Mouse (Mus musculus) kidney, adult 2 months (tissue): Measurements from ENCODE around the gene Hmga2. TPM values are rescaled to one million over a fixed set of nuclear protein-coding genes. Genes with fewer than 3 reads are reported as not detected.
"Not testable (repeated sequence)": the region's sequence is repeated elsewhere in the genome, so short reads cannot be mapped to it uniquely, and the experiment has no call there.

Experiments used
- DNase-seq: peaks from one replicate; pipeline ENCODE4 v3.0.0; 2021
- H3K27ac ChIP-seq: fragments of 200-500 bp; 2 replicates; pipeline ENCODE4 v1.5.1; 2012; ENCODE audit warnings: low read depth, low read length, control low read depth, inconsistent platforms; ENCODE audit not compliant: insufficient read depth
- H3K27me3 ChIP-seq: fragments of 200-500 bp; replicated peaks from 2 replicates; pipeline ENCODE4 v1.6.1; 2012; ENCODE audit warnings: mild to moderate bottlenecking, moderate library complexity, low read length, inconsistent platforms; ENCODE audit not compliant: control insufficient read depth, insufficient read depth
- H3K36me3 ChIP-seq: fragments of 200-500 bp; 2 replicates; pipeline ENCODE4 v1.6.1; 2012; ENCODE audit warnings: mild to moderate bottlenecking, moderate library complexity, low read length, inconsistent platforms; ENCODE audit not compliant: control insufficient read depth, insufficient read depth
- H3K4me1 ChIP-seq: fragments of 200-500 bp; 2 replicates; pipeline ENCODE4 v1.6.1; 2011; ENCODE audit warnings: low read length; ENCODE audit not compliant: control insufficient read depth, insufficient read depth
- H3K4me3 ChIP-seq: fragments of 200-500 bp; 2 replicates; pipeline ENCODE4 v1.5.1; 2011; ENCODE audit warnings: mild to moderate bottlenecking, low read depth, low read length, control low read depth; ENCODE audit not compliant: insufficient read depth
- CTCF ChIP-seq: fragments of 200-500 bp; conservative IDR thresholded peaks from 2 replicates; pipeline ENCODE4 v1.5.1; 2011; ENCODE audit warnings: low read depth, mild to moderate bottlenecking, control low read depth, low read length, moderate library complexity, mixed read lengths; ENCODE audit not compliant: insufficient read depth, insufficient read length
- POLR2A ChIP-seq: fragments of 200-500 bp; IDR thresholded peaks from one replicate; pipeline ENCODE4 v1.6.1; 2011; ENCODE audit warnings: low read depth, low read length, control low read depth
- WGBS: fragments of 180-500 bp; shearing (Covaris S2); methylation state at CpG from one replicate; pipeline ENCODE4 v1.1.7; 2018; 5-methylcytosine and 5-hydroxymethylcytosine counted together
- polyA plus RNA-seq: library from polyadenylated mRNA; depleted of rRNA; stranded (reverse); fragments of >200 nt; gene quantifications from 2 replicates; pipeline ENCODE4 v1.2.3, GENCODE M21; 2012

Hmga2 gene
- polyA plus RNA-seq, 1 experiment, result 0.09 TPM

DNA sequence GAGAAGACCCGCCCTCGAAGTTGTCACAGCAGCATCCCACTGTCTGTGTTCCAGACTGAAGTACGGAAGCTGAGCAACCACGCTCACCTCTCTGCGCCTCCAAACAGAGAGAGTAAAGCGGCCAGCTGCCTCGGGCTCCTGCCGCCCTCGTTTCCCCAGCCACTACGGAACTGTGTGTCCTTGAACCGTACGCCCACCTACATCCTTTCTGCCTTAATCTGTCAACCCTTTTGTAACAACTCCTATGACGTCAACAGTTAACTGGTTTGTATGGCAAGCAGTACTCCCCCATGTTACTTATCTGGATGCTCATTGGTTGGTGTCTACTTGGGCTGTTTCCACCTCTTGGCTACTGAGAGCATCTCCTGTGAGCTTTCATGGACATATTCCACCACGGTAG lies 100.8 kb downstream of the Hmga2 start:
- TF ChIP-seq CTCF (no peak), POLR2A (no peak)
- Histone ChIP-seq H3K4me3 (no peak overlapping the region), H3K27me3 (no peaks in the 10 kb centered on the region), H3K27ac (no peak overlapping the region), H3K36me3 (no peaks in the 10 kb centered on the region), H3K4me1 (peaks cover 7% of the 10 kb centered on the region; the same call in 1 of the 2 replicates)
- no peak for DNase-seq
- WGBS, result 87% methylated on average over 14 of the region's 14 CpGs

DNA sequence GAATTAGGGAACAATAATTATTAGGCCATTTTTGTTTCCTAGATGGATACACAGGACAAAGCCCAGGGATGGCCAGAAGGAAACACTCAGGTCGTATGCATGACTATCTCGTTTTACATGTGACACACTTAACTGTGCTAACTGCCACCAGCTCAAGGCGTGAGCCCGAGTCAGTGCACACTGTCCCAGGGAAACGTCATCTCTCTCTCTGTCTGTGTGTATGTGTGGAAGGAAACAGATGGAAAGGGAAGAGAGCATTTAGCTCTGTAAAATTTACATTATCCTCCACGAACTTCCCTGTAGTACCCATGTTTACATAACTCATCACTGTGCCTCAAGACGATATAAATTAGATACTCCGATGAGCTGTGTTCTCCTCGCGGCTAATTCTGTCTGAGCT lies 105.1 kb downstream of the Hmga2 start:
- no peak overlapping the region for H3K27ac ChIP-seq
- no peaks in the 10 kb centered on the region for H3K4me1 ChIP-seq
- no peaks in the 10 kb centered on the region for H3K27me3 ChIP-seq
- no peak overlapping the region for H3K4me3 ChIP-seq
- no peak for DNase-seq
- H3K36me3 ChIP-seq, result no peaks in the 10 kb centered on the region
- WGBS, result 67% methylated on average over 10 of the region's 10 CpGs
- no peak for TF ChIP-seq CTCF
- TF ChIP-seq POLR2A, result no peak

DNA sequence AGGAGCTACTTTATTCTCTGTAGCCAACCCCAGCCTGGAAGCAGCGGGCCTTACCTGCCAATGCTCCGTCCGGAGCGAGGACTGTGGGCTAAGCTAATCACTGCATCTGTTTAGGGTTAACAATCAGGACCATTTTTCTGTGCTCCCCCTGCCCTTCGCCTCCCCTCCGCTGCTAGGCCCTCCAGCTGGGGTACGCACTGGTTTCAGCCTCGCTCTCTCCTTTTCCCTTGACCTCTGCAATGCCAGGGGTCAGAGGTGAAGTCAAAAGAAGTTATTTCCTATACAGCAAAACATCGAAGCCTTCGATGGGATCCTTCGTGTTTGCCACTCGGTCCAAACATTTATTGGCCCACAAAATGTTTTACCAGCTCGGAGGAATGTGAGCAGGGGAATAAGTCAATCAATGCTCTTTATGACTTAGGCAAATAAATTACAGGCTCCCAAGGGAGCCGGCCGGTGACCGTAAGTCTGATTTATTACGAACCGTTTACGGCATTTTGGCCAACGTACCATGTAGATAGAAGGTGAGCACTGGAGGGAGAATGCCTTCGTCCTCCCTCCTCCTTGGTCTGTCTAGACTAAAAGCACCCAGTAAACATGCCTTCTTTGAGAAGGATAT lies 107.0 kb downstream of the Hmga2 start:
- Histone ChIP-seq H3K4me3 (no peak overlapping the region), H3K4me1 (no peaks in the 10 kb centered on the region), H3K27me3 (no peaks in the 10 kb centered on the region), H3K36me3 (no peaks in the 10 kb centered on the region), H3K27ac (no peak overlapping the region)
- TF ChIP-seq POLR2A, result no peak
- TF ChIP-seq CTCF, result no peak
- 68% methylated on average over 21 of the region's 21 CpGs for whole genome bisulfite sequencing
- DNase-seq, result no peak

DNA sequence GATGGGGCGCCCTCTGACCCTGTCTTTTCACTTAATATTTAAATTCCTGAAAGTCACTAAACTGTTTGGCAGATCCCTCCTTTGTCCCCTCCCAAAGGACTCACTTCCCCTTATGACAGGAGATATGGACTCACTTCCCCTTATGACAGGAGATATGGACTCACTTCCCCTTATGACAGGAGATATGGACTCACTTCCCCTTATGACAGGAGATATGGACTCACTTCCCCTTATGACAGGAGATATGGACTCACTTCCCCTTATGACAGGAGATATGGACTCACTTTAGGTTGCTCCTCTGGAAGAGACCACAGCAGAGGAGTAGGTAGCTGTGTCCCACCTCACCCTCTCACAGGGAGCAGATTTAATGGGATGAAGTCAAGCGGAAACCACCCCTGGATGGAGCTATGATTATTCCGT lies 110.1 kb downstream of the Hmga2 start:
- H3K36me3 ChIP-seq, H3K27ac ChIP-seq, H3K4me1 ChIP-seq, H3K27me3 ChIP-seq, DNase-seq, H3K4me3 ChIP-seq: not testable (repeated sequence)
- WGBS, result 87% methylated on average over 3 of the region's 3 CpGs

DNA sequence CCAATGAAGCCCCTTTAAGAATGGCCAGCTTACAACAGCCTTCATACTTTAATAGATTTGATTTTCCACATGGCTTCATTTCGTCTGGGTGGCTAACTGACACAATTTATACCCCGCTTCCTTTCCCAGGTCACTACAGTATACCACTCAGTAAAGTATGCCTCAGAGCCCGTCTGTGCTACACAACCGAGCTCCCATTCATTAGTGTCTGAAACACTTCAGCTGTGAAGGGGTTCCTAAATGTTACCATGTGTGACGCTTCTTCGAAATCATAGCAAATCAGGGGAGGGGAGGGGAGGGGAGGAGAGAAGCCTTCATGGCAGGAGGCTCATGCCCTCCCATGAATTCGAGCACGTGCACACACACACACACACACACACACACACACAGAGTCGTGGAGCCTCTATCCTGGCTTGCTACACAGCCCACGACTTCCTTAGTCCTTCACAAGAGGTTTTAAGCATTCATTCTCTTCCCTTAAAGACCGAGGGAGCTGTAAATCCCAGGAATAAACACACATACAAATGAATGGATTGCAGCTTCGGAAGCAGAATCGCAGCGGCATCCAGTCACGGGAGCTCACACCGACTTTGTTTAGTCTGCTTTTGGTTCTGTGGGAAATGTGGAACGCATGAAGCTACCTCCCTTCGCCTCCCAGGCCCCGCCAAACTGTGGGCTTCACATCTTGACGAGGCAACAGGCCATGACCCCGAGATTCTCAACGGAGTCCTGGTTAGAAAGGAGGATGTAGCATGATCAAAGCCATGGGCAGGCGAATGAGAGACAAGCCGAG lies 110.7 kb downstream of the Hmga2 start:
- Histone ChIP-seq H3K27ac (no peak overlapping the region), H3K27me3 (no peaks in the 10 kb centered on the region), H3K36me3 (no peaks in the 10 kb centered on the region), H3K4me3 (no peak overlapping the region), H3K4me1 (no peaks in the 10 kb centered on the region)
- DNase-seq, result no peak
- WGBS, result 38% methylated on average over 24 of the region's 24 CpGs
- no peak for TF ChIP-seq POLR2A
- no peak for TF ChIP-seq CTCF

DNA sequence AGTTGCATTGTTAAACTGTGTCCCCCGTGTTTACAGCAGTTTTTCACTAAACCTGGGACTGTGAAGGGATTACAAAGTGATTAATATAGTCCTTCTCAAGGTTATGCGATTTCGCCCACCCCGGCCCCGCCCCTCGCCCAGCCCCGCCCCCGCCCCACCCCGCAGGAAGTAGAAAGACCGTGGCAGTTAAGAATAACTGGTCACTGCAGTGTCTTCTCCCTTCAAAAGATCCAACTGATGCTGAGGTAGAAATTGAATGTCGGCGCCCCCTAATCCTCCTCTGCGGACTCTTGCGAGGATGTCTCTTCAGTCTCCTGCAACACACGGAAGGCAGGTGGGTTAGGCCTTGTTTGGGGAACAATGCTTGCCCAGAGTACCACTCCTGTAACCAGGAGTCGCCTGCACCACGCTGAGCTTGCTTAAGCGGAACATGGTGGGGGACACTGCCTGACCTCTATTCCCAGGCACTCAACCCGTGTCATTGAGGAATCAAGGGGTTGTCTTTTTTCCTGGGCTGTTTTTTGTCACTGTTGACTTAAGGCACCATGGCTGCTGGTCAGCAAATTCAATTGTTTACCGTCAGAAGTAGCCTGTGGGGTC lies 112.2 kb downstream of the Hmga2 start:
- H3K36me3 ChIP-seq, result no peaks in the 10 kb centered on the region
- H3K27ac ChIP-seq, result no peak overlapping the region
- DNase-seq, result no peak
- 43% methylated on average over 20 of the region's 20 CpGs for WGBS
- no peaks in the 10 kb centered on the region for H3K27me3 ChIP-seq
- no peak for TF ChIP-seq POLR2A
- TF ChIP-seq CTCF, result no peak
- no peak overlapping the region for H3K4me3 ChIP-seq
- H3K4me1 ChIP-seq, result no peaks in the 10 kb centered on the region

DNA sequence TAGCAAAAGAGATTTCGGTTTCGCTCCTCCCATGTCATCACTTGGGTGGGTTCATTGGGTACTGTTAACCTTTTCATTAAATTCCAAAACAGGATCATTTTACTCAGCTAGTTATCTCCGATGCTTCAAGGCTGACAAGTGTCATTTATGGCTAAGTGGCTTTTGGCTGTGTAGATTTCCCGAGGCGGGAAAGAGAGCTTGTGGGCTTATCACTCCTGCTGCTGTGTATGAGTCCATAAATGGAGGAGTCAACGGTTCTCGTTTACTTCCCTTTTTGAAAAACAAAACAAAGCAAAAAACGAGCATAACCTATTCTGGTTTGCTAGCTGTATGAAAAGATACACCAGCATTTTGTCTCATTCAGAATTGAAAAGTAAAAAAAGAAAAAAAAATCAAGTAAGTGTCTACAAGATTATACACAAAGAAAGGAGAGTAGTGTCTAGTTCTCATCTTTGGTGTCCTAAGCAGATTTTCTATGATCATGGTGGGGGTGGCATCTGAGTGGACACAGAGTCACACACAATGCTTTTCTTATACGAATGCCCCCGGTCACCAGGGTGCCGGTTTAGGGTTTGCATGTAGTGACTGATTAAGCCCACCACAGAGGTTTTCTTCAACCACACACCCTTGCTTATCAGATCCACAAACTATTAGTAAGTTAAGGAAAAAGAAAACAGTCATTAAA lies 112.8 kb downstream of the Hmga2 start:
- H3K36me3 ChIP-seq, H3K27ac ChIP-seq, H3K4me3 ChIP-seq, DNase-seq, H3K4me1 ChIP-seq, H3K27me3 ChIP-seq: not testable (repeated sequence)
- WGBS, result 65% methylated on average over 11 of the region's 11 CpGs
